Mouse (Mus musculus): ENCODE measurements around the gene Olfr1437. TPM values are rescaled to one million over a fixed set of nuclear protein-coding genes. Genes with fewer than 3 reads are reported as not detected.
"Not testable (repeated sequence)": the region's sequence is repeated elsewhere in the genome, so short reads cannot be mapped to it uniquely, and the experiment has no call there.

The Olfr1437 gene
- total RNA-seq (2021) = not detected

DNA sequence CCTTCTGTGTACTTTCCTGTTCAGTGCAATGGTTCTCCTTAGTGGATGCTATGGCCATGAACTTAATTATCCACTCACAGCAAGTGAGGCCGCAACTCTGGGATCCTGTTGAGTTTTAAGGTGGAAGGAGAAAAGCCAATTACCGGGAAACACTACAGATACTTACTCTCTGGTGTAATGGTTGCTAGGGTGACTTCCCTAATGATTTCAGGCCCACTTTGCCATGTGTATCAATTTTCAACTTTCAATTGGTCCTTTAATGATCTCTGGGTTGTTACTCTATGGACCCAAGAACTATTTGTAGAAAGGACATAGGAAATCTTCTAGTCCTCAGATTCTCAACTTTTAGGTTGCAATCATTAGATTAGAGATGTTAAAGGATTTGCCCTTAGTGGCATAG is at the start of gene Olfr1437:
TSS of gene Olfr1437 (minus strand) at position 101 of the 400 bp plus-strand sequence.
- intact Hi-C loops (cut with DNase I) = no loop called here

GRCm38 (mm10) chr19:12374465-12375025 is 49.6 kb upstream of the Olfr1437 start:
- intact Hi-C loops (cut with DNase I) = no loop called here
- DNase-seq = no peak

More for the DNA sequence above, at the start of gene Olfr1437:
- no peak for DNase-seq

DNA sequence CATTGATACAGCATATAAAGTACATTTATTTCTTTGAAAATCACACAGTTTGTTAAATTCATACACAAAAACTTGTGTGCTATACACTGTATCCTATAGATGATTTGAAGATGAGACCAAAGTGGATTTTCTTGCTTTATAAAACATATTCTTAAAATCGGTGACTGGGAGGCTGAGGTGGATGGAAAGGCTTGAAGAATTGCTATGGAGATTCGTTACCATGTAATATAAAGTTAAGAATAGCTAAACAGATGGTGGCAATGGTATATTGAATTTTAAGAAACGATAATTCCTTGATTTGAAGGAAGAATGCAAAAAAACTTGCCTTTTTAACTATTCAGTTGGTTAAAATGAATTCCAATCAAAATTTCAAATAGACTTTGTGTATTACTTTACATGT is 48.1 kb upstream of the Olfr1437 start:
- no peak for DNase-seq
- intact Hi-C loops (cut with DNase I) = no loop called here

- intact Hi-C loops (cut with DNase I) = no loop called here
- no peak for DNase-seq
Measured at GRCm38 (mm10) chr19:12335810-12336209, 10.9 kb upstream of the Olfr1437 start, which contains the start of gene Olfr1438-ps1. Gene Olfr1438-ps1 (minus strand): TSS chr19:12335910.

DNA sequence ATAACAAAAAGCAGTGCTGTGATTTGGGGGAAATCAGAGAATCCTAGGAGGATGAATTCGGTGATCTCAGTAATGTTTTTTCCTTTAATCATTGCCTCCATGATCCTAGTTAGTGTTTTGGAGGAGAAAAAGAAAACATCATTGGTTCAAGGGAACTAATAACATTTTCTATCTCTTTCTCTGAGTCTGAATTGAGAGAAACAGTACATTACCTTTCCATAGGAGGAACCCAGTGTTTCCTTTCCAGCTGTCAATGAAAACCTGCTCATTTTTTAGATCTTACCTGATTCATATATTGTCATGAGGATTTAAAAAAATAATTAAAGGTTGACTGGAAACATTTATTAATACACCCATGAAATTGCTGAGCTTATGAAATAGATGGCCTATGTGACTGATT is 25.9 kb downstream of the Olfr1437 start, which contains the start of gene Olfr1436:
TSS of gene Olfr1436 (minus strand) at position 101 of the 400 bp plus-strand sequence.
- DNase-seq; intact Hi-C loops (cut with DNase I): not testable (repeated sequence)

- no peak for DNase-seq
- intact Hi-C loops (cut with DNase I) = no loop called here
Measured at GRCm38 (mm10) chr19:12292979-12293378, 31.9 kb downstream of the Olfr1437 start.

GRCm38 (mm10) chr19:12279554-12279953 is 45.3 kb downstream of the Olfr1437 start, which contains the start of gene Olfr1434:
Gene Olfr1434 (plus strand): TSS chr19:12279854.
- intact Hi-C loops (cut with DNase I) = no loop called here
- DNase-seq = no peak

Other genes starting within 250 kb of the Olfr1437 start
- gene Olfr1425, start 247.4 kb downstream of the Olfr1437 start, total RNA-seq (2021) = not detected
- gene Olfr1426, start 233.1 kb downstream of the Olfr1437 start, total RNA-seq (2021) = not detected
- gene Olfr1427, start 221.8 kb downstream of the Olfr1437 start, total RNA-seq (2021) = not detected
- not detected for gene Olfr1428, start 209.2 kb downstream of the Olfr1437 start, total RNA-seq (2021)
- gene Olfr76, start 201.9 kb downstream of the Olfr1437 start, total RNA-seq (2021) = not detected
- gene Olfr1555-ps1, start 155.0 kb downstream of the Olfr1437 start, total RNA-seq (2021) = not detected
- not detected for gene Olfr1431, start 124.5 kb downstream of the Olfr1437 start, total RNA-seq (2021)
- not detected for gene Olfr1432, start 92.5 kb downstream of the Olfr1437 start, total RNA-seq (2021)
- gene Olfr262, start 83.4 kb downstream of the Olfr1437 start, total RNA-seq (2021) = not detected
- not detected for gene Olfr235, start 64.1 kb downstream of the Olfr1437 start, total RNA-seq (2021)
- not detected for gene Olfr1434, start 45.2 kb downstream of the Olfr1437 start, total RNA-seq (2021)
- gene Olfr1436, start 26.0 kb downstream of the Olfr1437 start, total RNA-seq (2021) = not detected
- gene Olfr1438-ps1, start 10.8 kb upstream of the Olfr1437 start, total RNA-seq (2021) = not detected
- gene Olfr1440, start 62.2 kb upstream of the Olfr1437 start, total RNA-seq (2021) = not detected
- not detected for gene Olfr1441, start 92.3 kb upstream of the Olfr1437 start, total RNA-seq (2021)
- gene Pfpl, start 102.8 kb upstream of the Olfr1437 start, total RNA-seq (2021) = not detected
- gene Mpeg1, start 135.7 kb upstream of the Olfr1437 start, total RNA-seq (2021) = 1 to 10 TPM; 4.8 to 5.3 TPM
- gene Dtx4, start 176.4 kb upstream of the Olfr1437 start, total RNA-seq (2021) = 10 to 100 TPM in 1 of 2 experiments, 1 to 10 TPM in 1; 9.6 to 10.7 TPM
- 10 to 100 TPM in 1 of 2 experiments, 1 to 10 TPM in 1; 9.8 to 12.1 TPM for gene Fam111a, start 220.6 kb upstream of the Olfr1437 start, total RNA-seq (2021)